Mouse (Mus musculus): Measurements from ENCODE around the gene Pofut2. TPM values are rescaled to one million over a fixed set of nuclear protein-coding genes. Genes with fewer than 3 reads are reported as not detected.
A peak's percentile ranks its signal among the peaks of the same experiment; 100 is the strongest.

Pofut2 gene
- polyA plus RNA-seq, 1 experiment from 2014 or later, result 84.2 TPM

GRCm38 (mm10) chr10:77221108-77221507 lies 37.9 kb upstream of the Pofut2 start:
- ATAC-seq (peak; percentile 75), DNase-seq (ENCODE audit: low spot score) (peak; percentile 76)
- Histone ChIP-seq H3K4me2 (replicated peaks; ENCODE audit: low read depth, low read length) (0 out of 2 replicates have a peak overlapping the region, but pooled peaks have one; percentile 14), H3K9me3 (ENCODE audit: low read length) (no peaks in the 10 kb centered on the region), H3K9ac (replicated peaks; ENCODE audit: low read depth) (no peak overlapping the region), H3K4me3 (ENCODE audit: low read depth, low read length) (no peak overlapping the region), H3K4me1 (ENCODE audit: insufficient read depth, low read depth, low read length) (peaks cover 6% of the 10 kb centered on the region), H3K27me3 (replicated peaks; ENCODE audit: insufficient read depth, low read length) (0 out of 2 replicates have a peak, but pooled peaks cover 4% of the 10 kb centered on the region), H3K27ac (ENCODE audit: low read length) (no peak overlapping the region), H3K36me3 (ENCODE audit: insufficient read depth, low read length) (no peaks in the 10 kb centered on the region)
- 1% methylated on average over 11 of the region's 11 CpGs for WGBS
- TF ChIP-seq EP300 (IDR thresholded peaks at IDR 0.05), result peak; percentile 86
- TF ChIP-seq CTCF (IDR thresholded peaks at IDR 0.05), result no peak

- DNase-seq (ENCODE audit: low spot score) (no peak), ATAC-seq (no peak)
- TF ChIP-seq CTCF (IDR thresholded peaks at IDR 0.05) (no peak), EP300 (IDR thresholded peaks at IDR 0.05) (no peak)
- no peak overlapping the region for H3K27ac ChIP-seq (ENCODE audit: low read length)
- H3K36me3 ChIP-seq (ENCODE audit: insufficient read depth, low read length), result no peaks in the 10 kb centered on the region
- 0 out of 2 replicates have a peak, but pooled peaks cover 4% of the 10 kb centered on the region for H3K27me3 ChIP-seq (replicated peaks; ENCODE audit: insufficient read depth, low read length)
- WGBS, result 82% methylated on average over 11 of the region's 11 CpGs
- no peak overlapping the region for H3K4me2 ChIP-seq (replicated peaks; ENCODE audit: low read depth, low read length)
- no peaks in the 10 kb centered on the region for H3K9me3 ChIP-seq (ENCODE audit: low read length)
- no peak overlapping the region for H3K4me3 ChIP-seq (ENCODE audit: low read depth, low read length)
- no peak overlapping the region for H3K9ac ChIP-seq (replicated peaks; ENCODE audit: low read depth)
- H3K4me1 ChIP-seq (ENCODE audit: insufficient read depth, low read depth, low read length), result peaks cover 4% of the 10 kb centered on the region
Measured at GRCm38 (mm10) chr10:77222963-77223552, 36.0 kb upstream of the Pofut2 start.

- H3K4me3 ChIP-seq (ENCODE audit: low read depth, low read length), result no peak overlapping the region
- DNase-seq (ENCODE audit: low spot score) (no peak), ATAC-seq (no peak)
- no peaks in the 10 kb centered on the region for H3K36me3 ChIP-seq (ENCODE audit: insufficient read depth, low read length)
- TF ChIP-seq EP300 (IDR thresholded peaks at IDR 0.05), result no peak
- TF ChIP-seq CTCF (IDR thresholded peaks at IDR 0.05), result no peak
- H3K9me3 ChIP-seq (ENCODE audit: low read length), result no peaks in the 10 kb centered on the region
- H3K27me3 ChIP-seq (replicated peaks; ENCODE audit: insufficient read depth, low read length), result 0 out of 2 replicates have a peak, but pooled peaks cover 4% of the 10 kb centered on the region
- H3K4me2 ChIP-seq (replicated peaks; ENCODE audit: low read depth, low read length), result no peak overlapping the region
- H3K27ac ChIP-seq (ENCODE audit: low read length), result no peak overlapping the region
- peaks cover 4% of the 10 kb centered on the region for H3K4me1 ChIP-seq (ENCODE audit: insufficient read depth, low read depth, low read length)
- 86% methylated on average over 4 of the region's 4 CpGs for WGBS
- H3K9ac ChIP-seq (replicated peaks; ENCODE audit: low read depth), result no peak overlapping the region
Measured at GRCm38 (mm10) chr10:77224390-77224789, 34.6 kb upstream of the Pofut2 start.

- ATAC-seq (peak; percentile 62), DNase-seq (ENCODE audit: low spot score) (peak; percentile 69)
- H3K9ac ChIP-seq (replicated peaks; ENCODE audit: low read depth), result no peak overlapping the region
- TF ChIP-seq EP300 (IDR thresholded peaks at IDR 0.05) (peak; percentile 69; the same call in 1 of the 2 replicates), CTCF (IDR thresholded peaks at IDR 0.05) (no peak)
- no peak overlapping the region for H3K27ac ChIP-seq (ENCODE audit: low read length)
- no peaks in the 10 kb centered on the region for H3K9me3 ChIP-seq (ENCODE audit: low read length)
- H3K36me3 ChIP-seq (ENCODE audit: insufficient read depth, low read length), result no peaks in the 10 kb centered on the region
- peaks cover 4% of the 10 kb centered on the region for H3K4me1 ChIP-seq (ENCODE audit: insufficient read depth, low read depth, low read length)
- H3K4me2 ChIP-seq (replicated peaks; ENCODE audit: low read depth, low read length), result no peak overlapping the region
- WGBS, result 30% methylated on average over 9 of the region's 9 CpGs
- H3K27me3 ChIP-seq (replicated peaks; ENCODE audit: insufficient read depth, low read length), result 0 out of 2 replicates have a peak, but pooled peaks cover 4% of the 10 kb centered on the region
- no peak overlapping the region for H3K4me3 ChIP-seq (ENCODE audit: low read depth, low read length)
Measured at GRCm38 (mm10) chr10:77225414-77225813, 33.6 kb upstream of the Pofut2 start.

GRCm38 (mm10) chr10:77225995-77226688 lies 32.9 kb upstream of the Pofut2 start:
- Histone ChIP-seq H3K27me3 (replicated peaks; ENCODE audit: insufficient read depth, low read length) (0 out of 2 replicates have a peak, but pooled peaks cover 4% of the 10 kb centered on the region), H3K4me1 (ENCODE audit: insufficient read depth, low read depth, low read length) (no peaks in the 10 kb centered on the region; the same call in none of the 2 replicates), H3K27ac (ENCODE audit: low read length) (no peak overlapping the region), H3K36me3 (ENCODE audit: insufficient read depth, low read length) (no peaks in the 10 kb centered on the region), H3K4me2 (replicated peaks; ENCODE audit: low read depth, low read length) (no peak overlapping the region), H3K9me3 (ENCODE audit: low read length) (no peaks in the 10 kb centered on the region), H3K9ac (replicated peaks; ENCODE audit: low read depth) (no peak overlapping the region), H3K4me3 (ENCODE audit: low read depth, low read length) (no peak overlapping the region)
- no peak for ATAC-seq
- no peak for DNase-seq (ENCODE audit: low spot score)
- no peak for TF ChIP-seq CTCF (IDR thresholded peaks at IDR 0.05)
- no peak for TF ChIP-seq EP300 (IDR thresholded peaks at IDR 0.05)
- 78% methylated on average over 8 of the region's 8 CpGs for WGBS

GRCm38 (mm10) chr10:77226691-77227367 lies 32.2 kb upstream of the Pofut2 start:
- Histone ChIP-seq H3K4me3 (ENCODE audit: low read depth, low read length) (no peak overlapping the region), H3K4me2 (replicated peaks; ENCODE audit: low read depth, low read length) (no peak overlapping the region), H3K27me3 (replicated peaks; ENCODE audit: insufficient read depth, low read length) (0 out of 2 replicates have a peak, but pooled peaks cover 4% of the 10 kb centered on the region), H3K9me3 (ENCODE audit: low read length) (no peaks in the 10 kb centered on the region), H3K36me3 (ENCODE audit: insufficient read depth, low read length) (no peaks in the 10 kb centered on the region), H3K4me1 (ENCODE audit: insufficient read depth, low read depth, low read length) (no peaks in the 10 kb centered on the region; the same call in none of the 2 replicates), H3K9ac (replicated peaks; ENCODE audit: low read depth) (no peak overlapping the region), H3K27ac (ENCODE audit: low read length) (no peak overlapping the region)
- DNase-seq (ENCODE audit: low spot score) (peak; percentile 59), ATAC-seq (peak; percentile 58)
- TF ChIP-seq CTCF (IDR thresholded peaks at IDR 0.05) (no peak), EP300 (IDR thresholded peaks at IDR 0.05) (no peak)
- 44% methylated on average over 8 of the region's 8 CpGs for WGBS
